Mouse (Mus musculus) bone marrow macrophage, adult 2 months (primary cell): Measurements from ENCODE around the gene H3f3b.

Experiments used
- CTCF ChIP-seq: IDR thresholded peaks from 2 replicates; pipeline ENCODE4 v1.5.1; 2012; ENCODE audit warnings: low read depth, mild to moderate bottlenecking, low read length, moderate library complexity
- POLR2A ChIP-seq: IDR thresholded peaks from 2 replicates; pipeline ENCODE4 v1.6.1; 2012; ENCODE audit warnings: mild to moderate bottlenecking, low read depth, low read length, borderline replicate concordance

GRCm38 (mm10) chr11:116002894-116003293, 24.9 kb downstream of the H3f3b start:
- no peak for TF ChIP-seq CTCF
- TF ChIP-seq POLR2A = no peak
